Mouse (Mus musculus): Measurements from ENCODE around the gene Ly6f. TPM values are rescaled to one million over a fixed set of nuclear protein-coding genes. Genes with fewer than 3 reads are reported as not detected.

The Ly6f gene
- not detected for polyA plus RNA-seq (2014; fragmentation: Illumina TruSeq; extraction: RNeasy Lipid Tissue Mini Kit (QIAGEN cat#74804); ENCODE audit: low read depth, low replicate concordance)

GRCm38 (mm10) chr15:75268121-75268520, at the start of gene Ly6f:
Ly6f (plus strand) TSS chr15:75268421.

Other genes with a start within 250 kb of the Ly6f start
- gene Ly6c1, start 219.6 kb upstream of the Ly6f start, polyA plus RNA-seq (2014; fragmentation: Illumina TruSeq; extraction: RNeasy Lipid Tissue Mini Kit (QIAGEN cat#74804); ENCODE audit: low read depth, low replicate concordance): 84.1 TPM
- 2.5 TPM for gene Ly6c2, start 156.5 kb upstream of the Ly6f start, polyA plus RNA-seq (2014; fragmentation: Illumina TruSeq; extraction: RNeasy Lipid Tissue Mini Kit (QIAGEN cat#74804); ENCODE audit: low read depth, low replicate concordance)
- not detected for gene Ly6g, start 113.2 kb upstream of the Ly6f start, polyA plus RNA-seq (2014; fragmentation: Illumina TruSeq; extraction: RNeasy Lipid Tissue Mini Kit (QIAGEN cat#74804); ENCODE audit: low read depth, low replicate concordance)
- not detected for gene BC025446, start 52.0 kb upstream of the Ly6f start, polyA plus RNA-seq (2014; fragmentation: Illumina TruSeq; extraction: RNeasy Lipid Tissue Mini Kit (QIAGEN cat#74804); ENCODE audit: low read depth, low replicate concordance)